ENCODE assay signal across 18 mouse cellular contexts in genomic region chr19:46823759-46824158, GRCm38 (mm10).
DNase-seq lines count a peak whose midpoint lies in the region; TF ChIP-seq lines count a peak whose summit lies in the region.
"Had no signal": no experiment of that assay in that cellular context is flagged by ENCODE, and none has a peak within 500 bp of the region (broad histone marks: within the 10 kb centered on the region; RNA-seq: fewer than 3 reads in every experiment).

No protein-coding gene starts in this region.

- H3K36me3 ChIP-seq in kidney, adult 2 months (ENCODE audit: control insufficient read depth, insufficient read depth, low read length): no peaks in the 10 kb centered on the region
- no peaks in the 10 kb centered on the region for H3K36me3 ChIP-seq in testis, adult 2 months (ENCODE audit: control insufficient read depth, insufficient read depth, low read length)
- H3K36me3 ChIP-seq: embryonic facial prominence, embryonic 10.5 days; embryonic facial prominence, embryonic 12.5 days; forebrain, embryonic 10.5 days; forebrain, embryonic 12.5 days had no signal

- peak; percentile 20 for DNase-seq in kidney, adult 2 months
- no peak for DNase-seq in kidney, adult 18-20 months
- no peak for DNase-seq in testis, postnatal 14 days (ENCODE audit: low spot score)
- DNase-seq in fibroblast of lung, adult 2 months (ENCODE audit: low read depth): peak; percentile 35
- DNase-seq in thymus, adult 18-20 months: no peak
- no peak for DNase-seq in spleen, postnatal 10 days (ENCODE audit: low spot score in 2 of 2)
- DNase-seq: adrenal gland, postnatal 10 days; adrenal gland, postnatal 25 days; cerebellum, adult 11-12 months; cerebellum, adult 2 months; cerebellum, adult 9-10 months; cerebellum, postnatal 10 days; cerebellum, postnatal 25 days had no signal

- no peak overlapping the region for H3K4me3 ChIP-seq in kidney, adult 2 months (ENCODE audit: insufficient read depth, low read depth, low read length)
- H3K4me3 ChIP-seq in testis, adult 2 months (ENCODE audit: control insufficient read depth, low read depth, low read length): no peak overlapping the region
- H3K4me3 ChIP-seq: embryonic facial prominence, embryonic 10.5 days; embryonic facial prominence, embryonic 12.5 days; forebrain, embryonic 10.5 days; forebrain, embryonic 12.5 days had no signal

- no peaks in the 10 kb centered on the region for H3K27me3 ChIP-seq in kidney, adult 2 months (replicated peaks; ENCODE audit: control insufficient read depth, insufficient read depth, low read length)
- H3K27me3 ChIP-seq in testis, adult 2 months (ENCODE audit: control insufficient read depth, insufficient read depth, low read length): no peaks in the 10 kb centered on the region
- H3K27me3 ChIP-seq: embryonic facial prominence, embryonic 12.5 days; forebrain, embryonic 12.5 days had no signal

- H3K4me1 ChIP-seq in kidney, adult 2 months (ENCODE audit: control insufficient read depth, insufficient read depth, low read length): no peaks in the 10 kb centered on the region
- H3K4me1 ChIP-seq in testis, adult 2 months (ENCODE audit: control insufficient read depth, insufficient read depth, low read length): peaks cover 2% of the 10 kb centered on the region; the same call in 1 of the 2 replicates
- H3K4me1 ChIP-seq: embryonic facial prominence, embryonic 12.5 days; forebrain, embryonic 12.5 days had no signal

- peak overlapping the region; percentile 46; the same call in 1 of the 2 replicates for H3K27ac ChIP-seq in kidney, adult 2 months (ENCODE audit: insufficient read depth, low read depth, low read length)
- 0 out of 2 replicates have a peak overlapping the region, but pooled peaks have one; percentile 8 for H3K27ac ChIP-seq in testis, adult 2 months (ENCODE audit: control insufficient read depth, insufficient read depth, low read depth, low read length)
- H3K27ac ChIP-seq: embryonic facial prominence, embryonic 10.5 days; embryonic facial prominence, embryonic 12.5 days; forebrain, embryonic 10.5 days; forebrain, embryonic 12.5 days had no signal

- WGBS in kidney, adult 2 months: 44% methylated on average over 5 of the region's 5 CpGs

- no peak for TF ChIP-seq CTCF in kidney, adult 2 months (conservative IDR thresholded peaks at IDR 0.05; ENCODE audit: insufficient read depth, insufficient read length, low read depth, low read length)
- TF ChIP-seq CTCF in testis, adult 2 months (IDR thresholded peaks at IDR 0.05; ENCODE audit: control insufficient read depth, insufficient read depth, insufficient replicate concordance, low read depth, low read length): no peak

- no peak for TF ChIP-seq POLR2A in kidney, adult 2 months (IDR thresholded peaks at IDR 0.05; ENCODE audit: low read depth, low read length)
- no peak for TF ChIP-seq POLR2A in testis, adult 2 months (IDR thresholded peaks at IDR 0.05; ENCODE audit: control insufficient read depth, low read depth, low read length)

Comparison
In these comparisons a context has a peak if more than half of its experiments do, and no peak if none do; other contexts are left out.
1. DNase-seq: peak in kidney, adult 2 months (single experiment) and fibroblast of lung, adult 2 months (single experiment); none in kidney, adult 18-20 months (single experiment), testis, postnatal 14 days (single experiment), thymus, adult 18-20 months (0 of 2) and spleen, postnatal 10 days (0 of 2).